Mouse (Mus musculus) embryonic stem cell, embryonic (primary cell): ENCODE data around the gene Camkmt.

ENCODE experiments used
- CTCF ChIA-PET, 4 experiments: fragments of 300-600 bp in 2 of 4; fragments of 350-600 bp in 2 of 4; sonication (Branson Sonifier 250); formaldehyde crosslinking; loops; one replicate each; lab custom pipeline; 2022; ENCODE audit warnings: inconsistent platforms in 2 of 4; lab: Charles Lee
- POLR2A ChIA-PET, 4 experiments: fragments of 300-600 bp in 2 of 4; fragments of 350-600 bp in 2 of 4; sonication (Branson Sonifier 250); formaldehyde crosslinking; loops; one replicate each; lab custom pipeline; 2022; ENCODE audit warnings: antibody characterized with exemption in 4 of 4, inconsistent platforms in 1 of 4; lab: Charles Lee

Gene Camkmt

GRCm38 (mm10) chr17:85352731-85353130 lies 262.4 kb downstream of the Camkmt start:
- CTCF ChIA-PET, result interaction anchor here (0.5 to 1.6 kb wide), 20 partner anchors 9 to 312 kb away, joined by 3 to 14 read pairs (median 4); partner anchors contain the start of gene Six3 (in 1 of the 4)
- POLR2A ChIA-PET, result no interaction called here

- ChIA-PET POLR2A (no interaction called here), CTCF (interaction anchor here (0.5 to 1.6 kb wide), 17 partner anchors 9 to 312 kb away, joined by 3 to 14 read pairs (median 4); partner anchors contain the start of gene Six3 (in 1 of the 4))
These were observed 262.8 kb downstream of the Camkmt start for GRCm38 (mm10) chr17:85353191-85353590.

DNA sequence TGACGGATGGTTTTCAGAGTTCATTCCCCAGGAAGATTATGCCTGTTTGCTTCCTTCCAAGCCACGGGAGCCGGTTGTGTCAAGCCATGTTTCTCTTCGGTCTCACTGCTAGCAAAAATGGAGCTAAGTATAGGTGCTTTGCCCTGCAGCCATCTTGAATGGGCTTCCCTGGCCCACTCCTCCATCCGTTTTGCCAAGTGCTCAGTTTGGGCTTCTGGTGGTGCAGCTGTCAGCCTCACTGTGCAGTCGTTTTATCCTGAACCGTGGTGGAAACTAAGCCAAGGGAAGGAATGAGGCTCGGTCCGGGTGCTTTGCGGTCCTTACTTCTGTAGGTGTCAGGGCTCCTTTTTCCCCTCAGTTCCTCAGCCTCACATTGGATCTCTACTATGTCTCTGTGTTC lies 263.3 kb downstream of the Camkmt start:
- POLR2A ChIA-PET, result interaction anchor here in 1 of 4 experiments (0.9 kb wide), 1 partner anchor 191 kb away, joined by 3 read pairs; no protein-coding TSS in a partner anchor
- CTCF ChIA-PET, result interaction anchor here (0.6 to 1.3 kb wide), 6 partner anchors 8 to 236 kb away, joined by 3 to 5 read pairs (median 4); no protein-coding TSS in a partner anchor

- ChIA-PET POLR2A (no interaction called here), CTCF (no interaction called here)
These were observed 265.0 kb downstream of the Camkmt start for GRCm38 (mm10) chr17:85355356-85355755.

GRCm38 (mm10) chr17:85361006-85361405 lies 270.7 kb downstream of the Camkmt start:
- ChIA-PET POLR2A (no interaction called here), CTCF (no interaction called here)

DNA sequence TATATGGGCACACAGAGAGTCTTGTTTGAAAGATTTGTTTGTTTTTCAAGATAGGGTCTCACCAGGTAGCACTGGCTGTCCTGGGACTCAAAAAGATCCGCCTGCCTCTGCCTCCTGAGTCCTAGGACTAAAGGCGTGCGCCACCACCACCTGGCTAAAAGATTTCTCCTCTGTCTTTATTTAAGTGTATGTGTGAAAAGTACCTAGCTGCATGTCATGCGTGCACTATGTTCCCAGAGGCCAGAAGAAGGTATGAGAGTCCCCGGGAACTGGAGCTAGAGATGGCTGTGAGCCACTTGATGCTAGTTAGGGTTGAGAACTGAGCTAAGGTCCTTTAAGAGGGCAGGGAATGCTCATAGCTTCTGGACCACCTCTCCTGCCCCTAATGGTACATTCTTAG lies 277.0 kb downstream of the Camkmt start:
- POLR2A ChIA-PET, result interaction anchor here in 1 of 4 experiments (0.6 kb wide), 1 partner anchor 319 kb away, joined by 5 read pairs; no protein-coding TSS in a partner anchor
- CTCF ChIA-PET, result interaction anchor here in 1 of 4 experiments (0.6 kb wide), 1 partner anchor 23 kb away, joined by 6 read pairs; no protein-coding TSS in a partner anchor

DNA sequence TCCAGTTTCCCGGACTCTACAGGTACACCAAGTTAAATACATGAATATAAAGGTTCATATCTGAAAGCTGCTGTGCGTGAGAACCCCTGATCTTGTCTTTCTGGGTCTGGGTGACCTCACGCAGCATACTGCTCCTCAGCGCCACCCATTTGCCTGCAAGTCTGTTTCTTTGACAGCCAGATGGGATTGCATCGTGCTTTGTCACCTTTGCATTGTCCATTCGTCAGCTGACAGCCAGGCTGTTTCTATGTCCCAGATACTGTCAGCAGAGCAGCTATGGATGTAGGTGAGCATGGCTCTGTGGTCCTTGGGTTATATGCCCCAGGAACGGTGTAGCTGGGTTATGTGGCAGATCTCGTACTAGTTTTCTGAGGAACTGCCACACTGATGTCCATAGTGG lies 278.4 kb downstream of the Camkmt start:
- POLR2A ChIA-PET, result interaction anchor here in 1 of 4 experiments (0.5 kb wide), 1 partner anchor 23 kb away, joined by 3 read pairs; no protein-coding TSS in a partner anchor
- CTCF ChIA-PET, result interaction anchor here in 1 of 4 experiments (0.6 kb wide), 1 partner anchor 33 kb away, joined by 4 read pairs; no protein-coding TSS in a partner anchor

DNA sequence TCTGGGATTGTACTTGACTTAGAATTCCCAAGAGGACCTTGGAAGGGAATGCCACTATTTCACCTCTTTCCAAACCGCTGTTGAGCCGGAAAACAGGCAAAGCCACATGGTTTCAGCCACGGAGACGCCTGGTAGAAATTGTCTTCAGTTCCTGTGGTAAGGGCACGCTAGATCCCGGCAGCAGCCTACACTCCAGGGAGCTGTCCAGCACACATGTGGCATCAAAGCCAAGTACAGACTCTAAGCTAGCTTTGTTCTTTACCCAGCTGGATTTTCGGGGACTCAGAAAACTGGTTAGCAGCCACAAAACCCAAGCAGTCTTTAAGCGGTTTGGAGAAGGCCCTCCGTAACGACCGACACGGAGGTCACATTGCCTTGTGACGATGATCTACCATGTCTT lies 281.7 kb downstream of the Camkmt start:
- CTCF ChIA-PET, result interaction anchor here in 1 of 4 experiments (0.8 kb wide), 1 partner anchor 262 kb away, joined by 3 read pairs; no protein-coding TSS in a partner anchor
- POLR2A ChIA-PET, result no interaction called here

GRCm38 (mm10) chr17:85372523-85372922 lies 282.2 kb downstream of the Camkmt start:
- ChIA-PET CTCF (interaction anchor here in 1 of 4 experiments (0.8 kb wide), 1 partner anchor 261 kb away, joined by 3 read pairs; no protein-coding TSS in a partner anchor), POLR2A (no interaction called here)

GRCm38 (mm10) chr17:85374100-85374833 lies 283.9 kb downstream of the Camkmt start:
- ChIA-PET CTCF (no interaction called here), POLR2A (no interaction called here)

GRCm38 (mm10) chr17:85374834-85375176 lies 284.5 kb downstream of the Camkmt start:
- ChIA-PET POLR2A (no interaction called here), CTCF (interaction anchor here in 1 of 4 experiments (0.5 kb wide), 1 partner anchor 21 kb away, joined by 11 read pairs; no protein-coding TSS in a partner anchor)

GRCm38 (mm10) chr17:85375523-85375922 lies 285.2 kb downstream of the Camkmt start:
- POLR2A ChIA-PET, result interaction anchor here in 2 of 4 experiments (0.6 to 0.7 kb wide), 2 partner anchors 9 to 203 kb away, joined by 3 to 5 read pairs; no protein-coding TSS in a partner anchor
- CTCF ChIA-PET, result interaction anchor here in 1 of 4 experiments (0.5 to 0.7 kb wide), 2 partner anchors 20 to 64 kb away, joined by 5 to 11 read pairs; no protein-coding TSS in a partner anchor

DNA sequence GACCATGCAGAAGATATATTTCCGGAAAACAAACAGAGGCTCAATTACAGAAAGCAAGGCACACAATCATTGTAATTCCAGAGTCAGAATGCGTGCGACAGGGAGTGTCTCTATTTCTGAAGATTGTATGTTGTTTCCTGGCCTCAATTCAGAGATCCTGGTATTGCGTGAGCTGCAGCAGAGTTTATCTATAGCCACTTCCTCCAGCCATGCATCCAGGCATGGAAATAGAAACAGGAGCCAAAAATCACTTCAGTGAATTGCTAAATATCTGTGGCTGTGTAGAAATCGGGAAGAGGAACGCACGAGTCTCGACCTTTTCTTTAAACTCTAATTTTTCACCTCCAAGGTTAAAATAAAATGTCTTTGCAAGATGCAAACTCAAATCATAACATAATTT lies 287.1 kb downstream of the Camkmt start:
- ChIA-PET POLR2A (no interaction called here), CTCF (interaction anchor here in 1 of 4 experiments (0.6 kb wide), 1 partner anchor 17 kb away, joined by 5 read pairs; no protein-coding TSS in a partner anchor)

DNA sequence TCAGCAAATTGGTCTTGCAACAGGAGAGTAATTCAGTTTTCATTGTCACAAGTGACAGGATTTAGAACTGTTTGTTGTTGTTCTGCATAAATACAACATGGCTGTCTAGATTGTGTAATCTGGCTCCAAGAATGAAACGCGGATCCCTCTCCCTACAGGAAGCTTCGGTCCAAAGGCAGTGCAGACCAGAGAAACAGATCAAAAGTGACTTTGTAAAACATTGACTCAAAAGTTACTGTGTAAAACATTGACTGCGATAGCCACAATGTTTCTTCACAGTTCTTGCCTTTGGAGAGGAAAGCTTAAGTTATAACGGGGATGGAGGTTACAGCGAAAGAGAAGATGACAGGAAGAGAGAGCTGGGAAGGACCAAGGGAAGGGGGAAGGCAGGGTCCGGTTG lies 288.7 kb downstream of the Camkmt start:
- ChIA-PET POLR2A (no interaction called here), CTCF (no interaction called here)

DNA sequence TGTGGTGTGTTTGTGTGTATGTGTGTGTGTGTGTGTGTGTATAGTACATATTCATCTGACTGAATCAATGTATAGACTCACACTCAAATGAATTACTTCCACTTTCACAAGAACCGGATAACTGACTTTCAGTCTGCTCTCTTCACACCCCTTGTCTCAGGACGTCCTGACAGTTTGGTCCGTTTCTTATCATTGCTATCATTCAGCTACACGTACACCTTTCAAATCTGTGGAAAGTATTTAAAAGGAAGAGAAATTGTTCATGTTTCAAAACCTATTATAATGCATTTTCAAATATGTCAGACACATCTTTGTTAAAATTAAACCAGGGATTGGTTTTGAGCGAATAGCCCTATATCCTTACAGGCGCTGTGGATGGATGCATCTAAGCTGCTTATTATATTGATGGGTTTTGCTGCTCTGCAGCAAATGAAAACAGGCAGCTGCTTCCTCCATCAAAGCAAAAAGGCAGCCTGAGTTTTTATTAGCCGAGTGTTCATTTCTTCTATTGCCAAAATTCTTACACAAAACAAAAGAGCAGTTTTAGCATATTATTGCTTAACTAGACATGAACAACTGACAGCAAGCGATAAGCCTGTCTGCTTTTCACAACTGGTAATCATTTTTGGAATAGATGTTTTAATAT lies 291.3 kb downstream of the Camkmt start:
- ChIA-PET POLR2A (no interaction called here), CTCF (interaction anchor here in 2 of 4 experiments (0.5 to 0.6 kb wide), 2 partner anchors 14 to 337 kb away, joined by 3 read pairs; no protein-coding TSS in a partner anchor)

DNA sequence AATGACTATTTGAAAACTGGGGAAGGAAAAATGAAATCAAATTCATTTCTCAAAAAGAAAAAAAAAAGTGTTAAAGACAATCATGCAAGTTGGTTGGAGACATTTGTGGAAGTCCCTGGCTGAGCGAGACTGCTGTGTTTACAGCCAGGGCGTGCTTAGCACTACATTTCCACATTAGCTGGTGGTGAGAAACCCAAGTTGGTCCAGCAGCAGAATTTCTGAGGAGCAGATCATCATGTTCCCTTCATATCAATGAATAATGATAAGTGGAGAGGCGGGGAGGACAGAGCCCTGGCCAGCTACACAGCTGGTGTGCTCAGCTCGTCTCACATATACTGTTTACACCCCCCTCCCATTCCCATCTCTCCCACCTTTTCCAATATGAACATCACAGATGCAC lies 292.0 kb downstream of the Camkmt start:
- ChIA-PET POLR2A (interaction anchor here in 1 of 4 experiments (0.6 kb wide), 1 partner anchor 715 kb away, joined by 5 read pairs; no protein-coding TSS in a partner anchor), CTCF (interaction anchor here in 1 of 4 experiments (0.6 kb wide), 1 partner anchor 14 kb away, joined by 3 read pairs; no protein-coding TSS in a partner anchor)

- POLR2A ChIA-PET, result interaction anchor here in 1 of 4 experiments (0.6 kb wide), 1 partner anchor 715 kb away, joined by 5 read pairs; no protein-coding TSS in a partner anchor
These were observed 292.6 kb downstream of the Camkmt start for GRCm38 (mm10) chr17:85382906-85383305.

GRCm38 (mm10) chr17:85393091-85393890 lies 302.9 kb downstream of the Camkmt start:
- CTCF ChIA-PET, result no interaction called here
- POLR2A ChIA-PET, result interaction anchor here in 2 of 4 experiments (0.6 to 0.7 kb wide), 2 partner anchors 63 to 70 kb away, joined by 3 to 4 read pairs; no protein-coding TSS in a partner anchor

More at GRCm38 (mm10) chr17:85382906-85383305, 292.6 kb downstream of the Camkmt start:
- CTCF ChIA-PET, result interaction anchor here in 1 of 4 experiments (0.6 kb wide), 1 partner anchor 429 kb away, joined by 3 read pairs; no protein-coding TSS in a partner anchor
